Mouse (Mus musculus) liver, adult 2 months (tissue): ENCODE measurements around the gene Ubash3b.

Experiments used
- CTCF ChIP-seq: fragments of 200-500 bp; IDR thresholded peaks from 2 replicates; pipeline ENCODE4 v1.5.1; 2011; ENCODE audit warnings: low read depth, low read length, control low read depth
- POLR2A ChIP-seq: fragments of 200-500 bp; IDR thresholded peaks from 2 replicates; pipeline ENCODE4 v1.6.1; 2011; ENCODE audit warnings: low read length, control low read depth; ENCODE audit not compliant: insufficient read depth; ENCODE audit errors: extremely low read depth

- no peak for TF ChIP-seq CTCF
- TF ChIP-seq POLR2A: no peak
Measured at GRCm38 (mm10) chr9:41121701-41122354, 39.7 kb downstream of the Ubash3b start.
